Mouse (Mus musculus) limb, embryonic 14.5 days (tissue): ENCODE measurements at regions not wholly inside any gene's neighbourhood (a gene's known extent, or its start where the extent isn't known, plus 50 kb on each side); places are given as distances from the start of the nearest gene placed in this dataset.

Experiments used
- ATAC-seq: fragments of 200-750 bp; cut with Nextera tagmentation; 2 replicates; pipeline ENCODE4 v1.8.0; 2017; ENCODE audit warnings: low read depth, moderate number of reproducible peaks, moderate TSS enrichment; ENCODE audit not compliant: low FRiP score
- DNase-seq: peaks from one replicate; pipeline ENCODE4 v3.0.0-alpha.2; 2015; ENCODE audit warnings: low spot score
- H3K27ac ChIP-seq: fragments of 300-500 bp; sonication (generic); replicated peaks from 2 replicates; pipeline ENCODE4 v1.5.1; 2014; ENCODE audit warnings: low read depth, mild to moderate bottlenecking, low read length, moderate library complexity, mixed read lengths
- H3K27me3 ChIP-seq: fragments of 300-500 bp; sonication (generic); 2 replicates; pipeline ENCODE4 v1.6.1; 2014; ENCODE audit warnings: low read length, mixed read lengths; ENCODE audit not compliant: control insufficient read depth, insufficient read depth
- H3K36me3 ChIP-seq: fragments of 300-500 bp; sonication (generic); 2 replicates; pipeline ENCODE4 v1.6.1; 2014; ENCODE audit warnings: mild to moderate bottlenecking, low read length, moderate library complexity, mixed read lengths; ENCODE audit not compliant: control insufficient read depth, insufficient read depth
- H3K4me1 ChIP-seq: fragments of 300-500 bp; sonication (generic); 2 replicates; pipeline ENCODE4 v1.6.1; 2014; ENCODE audit warnings: antibody characterized with exemption, low read length, mixed read lengths; ENCODE audit not compliant: control insufficient read depth, insufficient read depth
- H3K4me2 ChIP-seq: fragments of 300-500 bp; sonication (generic); replicated peaks from 2 replicates; pipeline ENCODE4 v1.6.1; 2014; ENCODE audit warnings: low read depth, mild to moderate bottlenecking, low read length, moderate library complexity; ENCODE audit not compliant: severe bottlenecking
- H3K4me3 ChIP-seq: fragments of 300-500 bp; sonication (generic); replicated peaks from 2 replicates; pipeline ENCODE4 v1.5.1; 2014; ENCODE audit warnings: low read length
- H3K9ac ChIP-seq: fragments of 300-500 bp; sonication (generic); 2 replicates; pipeline ENCODE4 v1.6.1; 2014; ENCODE audit warnings: mild to moderate bottlenecking, low read depth, low read length, moderate library complexity; ENCODE audit not compliant: severe bottlenecking
- H3K9me3 ChIP-seq: fragments of 300-500 bp; sonication (generic); 2 replicates; pipeline ENCODE4 v1.6.1; 2016; ENCODE audit warnings: low read length; ENCODE audit not compliant: control insufficient read depth
- POLR2A ChIP-seq: fragments of 200-500 bp; IDR thresholded peaks from 2 replicates; pipeline ENCODE4 v1.8.0; 2012; ENCODE audit warnings: inconsistent platforms, mild to moderate bottlenecking, moderate library complexity, borderline replicate concordance; ENCODE audit not compliant: insufficient read depth, insufficient read length; ENCODE audit errors: extremely low read depth
- WGBS: fragments of 180-500 bp; shearing (Covaris S2); extraction: QIAGEN DNeasy Blood & Tissue Kit; methylation state at CpG from one replicate; pipeline ENCODE4 v1.1.7; 2014; 5-methylcytosine and 5-hydroxymethylcytosine counted together

- Histone ChIP-seq H3K4me2 (no peak overlapping the region), H3K9me3 (no peaks in the 10 kb centered on the region), H3K4me1 (no peaks in the 10 kb centered on the region), H3K36me3 (no peaks in the 10 kb centered on the region), H3K4me3 (no peak overlapping the region), H3K27me3 (no peaks in the 10 kb centered on the region), H3K27ac (no peak overlapping the region), H3K9ac (no peak overlapping the region)
- no peak for TF ChIP-seq POLR2A
- ATAC-seq (no peak), DNase-seq (no peak)
- WGBS: 70% methylated on average over 4 of the region's 4 CpGs
These were observed 292.2 kb upstream of the Pkn2 start for GRCm38 (mm10) chr3:143173971-143174370.

GRCm38 (mm10) chr3:143162444-143162843 lies 280.6 kb upstream of the Pkn2 start:
- no peaks in the 10 kb centered on the region for H3K36me3 ChIP-seq
- H3K4me2 ChIP-seq: no peak overlapping the region
- H3K4me3 ChIP-seq: no peak overlapping the region
- H3K27me3 ChIP-seq: no peaks in the 10 kb centered on the region
- no peaks in the 10 kb centered on the region for H3K9me3 ChIP-seq
- H3K9ac ChIP-seq: no peak overlapping the region
- no peak for ATAC-seq
- H3K4me1 ChIP-seq: no peaks in the 10 kb centered on the region
- no peak overlapping the region for H3K27ac ChIP-seq
- DNase-seq: no peak
- WGBS: 50% methylated on average over 1 of the region's 1 CpGs
- TF ChIP-seq POLR2A: no peak

- ATAC-seq: no peak
- WGBS: 75% methylated on average over 6 of the region's 6 CpGs
- H3K36me3 ChIP-seq: no peaks in the 10 kb centered on the region
- no peak overlapping the region for H3K4me2 ChIP-seq
- H3K9ac ChIP-seq: no peak overlapping the region
- DNase-seq: no peak
- H3K27ac ChIP-seq: no peak overlapping the region
- no peaks in the 10 kb centered on the region for H3K27me3 ChIP-seq
- no peak for TF ChIP-seq POLR2A
- H3K9me3 ChIP-seq: no peaks in the 10 kb centered on the region
- no peak overlapping the region for H3K4me3 ChIP-seq
- H3K4me1 ChIP-seq: no peaks in the 10 kb centered on the region
These were observed 280.2 kb upstream of the Pkn2 start for GRCm38 (mm10) chr3:143161993-143162392.

GRCm38 (mm10) chr3:143158568-143158967 lies 276.8 kb upstream of the Pkn2 start:
- 68% methylated on average over 5 of the region's 5 CpGs for WGBS
- H3K27ac ChIP-seq: no peak overlapping the region
- H3K4me1 ChIP-seq: no peaks in the 10 kb centered on the region
- no peak overlapping the region for H3K4me2 ChIP-seq
- no peaks in the 10 kb centered on the region for H3K27me3 ChIP-seq
- ATAC-seq: no peak
- H3K4me3 ChIP-seq: no peak overlapping the region
- TF ChIP-seq POLR2A: no peak
- H3K9me3 ChIP-seq: no peaks in the 10 kb centered on the region
- H3K36me3 ChIP-seq: no peaks in the 10 kb centered on the region
- no peak overlapping the region for H3K9ac ChIP-seq
- no peak for DNase-seq

- Histone ChIP-seq H3K36me3 (no peaks in the 10 kb centered on the region), H3K4me3 (no peak overlapping the region), H3K4me1 (no peaks in the 10 kb centered on the region), H3K9ac (no peak overlapping the region), H3K27ac (no peak overlapping the region), H3K27me3 (no peaks in the 10 kb centered on the region), H3K4me2 (no peak overlapping the region), H3K9me3 (no peaks in the 10 kb centered on the region)
- ATAC-seq (no peak), DNase-seq (no peak)
- no peak for TF ChIP-seq POLR2A
These were observed 275.1 kb upstream of the Pkn2 start for GRCm38 (mm10) chr3:143156733-143157524.
